Mouse (Mus musculus): ENCODE results near the gene Ociad1. TPM values are rescaled to one million over a fixed set of nuclear protein-coding genes. Genes with fewer than 3 reads are reported as not detected.
A peak's percentile ranks its signal among the peaks of the same experiment; 100 is the strongest.

Ociad1 gene
- total and polyA plus RNA-seq, 3 experiments = 121 to 324 (median 223) TPM

GRCm38 (mm10) chr5:73351796-73352195 lies 59.2 kb downstream of the Ociad1 start:
- H3K36me3 ChIP-seq (replicated peaks) = no peaks in the 10 kb centered on the region
- ATAC-seq (ENCODE audit: extremely low read depth, insufficient number of reproducible peaks, low FRiP score, poor library complexity, severe bottlenecking) = no peak
- no peaks in the 10 kb centered on the region for H3K9me3 ChIP-seq (replicated peaks)
- no peak for DNase-seq (ENCODE audit: low spot score)
- peaks cover 44% of the 10 kb centered on the region for H3K4me1 ChIP-seq (ENCODE audit: insufficient read depth, low read depth, low read length)
- TF ChIP-seq POLR2AphosphoS5 (IDR thresholded peaks at IDR 0.05; ENCODE audit: insufficient replicate concordance, low read depth, low read length) (no peak), GATA2 (IDR thresholded peaks at IDR 0.05; ENCODE audit: borderline replicate concordance, low read depth, low read length) (no peak), CTCF (IDR thresholded peaks at IDR 0.05; ENCODE audit: low read depth, low read length) (no peak), TAL1 (conservative IDR thresholded peaks at IDR 0.05; ENCODE audit: low read depth, low read length) (no peak), GATA1 (IDR thresholded peaks at IDR 0.05; ENCODE audit: borderline replicate concordance, low read length) (no peak)
- no peak overlapping the region for H3K4me3 ChIP-seq (ENCODE audit: low read depth, low read length)
- peaks cover 17% of the 10 kb centered on the region for H3K27me3 ChIP-seq (ENCODE audit: insufficient read depth, low read length)

- Histone ChIP-seq H3K4me1 (ENCODE audit: insufficient read depth, low read depth, low read length) (peaks cover 47% of the 10 kb centered on the region), H3K27me3 (ENCODE audit: insufficient read depth, low read length) (peaks cover 12% of the 10 kb centered on the region), H3K9me3 (replicated peaks) (no peaks in the 10 kb centered on the region), H3K36me3 (replicated peaks) (no peaks in the 10 kb centered on the region), H3K4me3 (ENCODE audit: low read depth, low read length) (peak overlapping the region; percentile 6; the same call in 1 of the 2 replicates)
- no peak for DNase-seq (ENCODE audit: low spot score)
- ATAC-seq (ENCODE audit: extremely low read depth, insufficient number of reproducible peaks, low FRiP score, poor library complexity, severe bottlenecking) = no peak
- no peak for TF ChIP-seq POLR2AphosphoS5 (IDR thresholded peaks at IDR 0.05; ENCODE audit: insufficient replicate concordance, low read depth, low read length)
- TF ChIP-seq GATA2 (IDR thresholded peaks at IDR 0.05; ENCODE audit: borderline replicate concordance, low read depth, low read length) = no peak
- no peak for TF ChIP-seq CTCF (IDR thresholded peaks at IDR 0.05; ENCODE audit: low read depth, low read length)
- no peak for TF ChIP-seq TAL1 (conservative IDR thresholded peaks at IDR 0.05; ENCODE audit: low read depth, low read length)
- no peak for TF ChIP-seq GATA1 (IDR thresholded peaks at IDR 0.05; ENCODE audit: borderline replicate concordance, low read length)
Observed at GRCm38 (mm10) chr5:73353519-73353918, 60.9 kb downstream of the Ociad1 start.

GRCm38 (mm10) chr5:73353978-73354377 lies 61.4 kb downstream of the Ociad1 start:
- Histone ChIP-seq H3K9me3 (replicated peaks) (no peaks in the 10 kb centered on the region), H3K4me3 (ENCODE audit: low read depth, low read length) (peak overlapping the region; percentile 62; the same call in 1 of the 2 replicates), H3K27me3 (ENCODE audit: insufficient read depth, low read length) (peaks cover 11% of the 10 kb centered on the region), H3K36me3 (replicated peaks) (no peaks in the 10 kb centered on the region), H3K4me1 (ENCODE audit: insufficient read depth, low read depth, low read length) (peaks cover 47% of the 10 kb centered on the region)
- TF ChIP-seq GATA1 (IDR thresholded peaks at IDR 0.05; ENCODE audit: borderline replicate concordance, low read length) (no peak), TAL1 (conservative IDR thresholded peaks at IDR 0.05; ENCODE audit: low read depth, low read length) (peak; percentile 91)
- ATAC-seq (ENCODE audit: extremely low read depth, insufficient number of reproducible peaks, low FRiP score, poor library complexity, severe bottlenecking) (peak; percentile 45), DNase-seq (ENCODE audit: low spot score) (no peak)

GRCm38 (mm10) chr5:73355393-73355792 lies 62.8 kb downstream of the Ociad1 start:
- TF ChIP-seq CTCF (IDR thresholded peaks at IDR 0.05; ENCODE audit: low read depth, low read length) (no peak), TAL1 (conservative IDR thresholded peaks at IDR 0.05; ENCODE audit: low read depth, low read length) (peak; percentile 53)
- ATAC-seq (ENCODE audit: extremely low read depth, insufficient number of reproducible peaks, low FRiP score, poor library complexity, severe bottlenecking) = peak; percentile 78
- no peaks in the 10 kb centered on the region for H3K9me3 ChIP-seq (replicated peaks)
- peak; percentile 45 for DNase-seq (ENCODE audit: low spot score)
- peaks cover 7% of the 10 kb centered on the region for H3K27me3 ChIP-seq (ENCODE audit: insufficient read depth, low read length)
- no peak overlapping the region; the same call in 1 of the 2 replicates for H3K4me3 ChIP-seq (ENCODE audit: low read depth, low read length)
- H3K4me1 ChIP-seq (ENCODE audit: insufficient read depth, low read depth, low read length) = peaks cover 48% of the 10 kb centered on the region
- no peaks in the 10 kb centered on the region for H3K36me3 ChIP-seq (replicated peaks)

GRCm38 (mm10) chr5:73359134-73359751 lies 66.7 kb downstream of the Ociad1 start:
- TF ChIP-seq POLR2AphosphoS5 (IDR thresholded peaks at IDR 0.05; ENCODE audit: insufficient replicate concordance, low read depth, low read length) = no peak
- TF ChIP-seq TAL1 (conservative IDR thresholded peaks at IDR 0.05; ENCODE audit: low read depth, low read length) = no peak
- TF ChIP-seq GATA2 (IDR thresholded peaks at IDR 0.05; ENCODE audit: borderline replicate concordance, low read depth, low read length) = no peak
- TF ChIP-seq GATA1 (IDR thresholded peaks at IDR 0.05; ENCODE audit: borderline replicate concordance, low read length) = no peak
- TF ChIP-seq CTCF (IDR thresholded peaks at IDR 0.05; ENCODE audit: low read depth, low read length) = no peak
- peaks cover 28% of the 10 kb centered on the region for H3K4me1 ChIP-seq (ENCODE audit: insufficient read depth, low read depth, low read length)
- no peak for ATAC-seq (ENCODE audit: extremely low read depth, insufficient number of reproducible peaks, low FRiP score, poor library complexity, severe bottlenecking)
- no peaks in the 10 kb centered on the region for H3K36me3 ChIP-seq (replicated peaks)
- no peaks in the 10 kb centered on the region for H3K9me3 ChIP-seq (replicated peaks)
- no peak overlapping the region for H3K4me3 ChIP-seq (ENCODE audit: low read depth, low read length)
- peaks cover 9% of the 10 kb centered on the region for H3K27me3 ChIP-seq (ENCODE audit: insufficient read depth, low read length)
- no peak for DNase-seq (ENCODE audit: low spot score)

GRCm38 (mm10) chr5:73359752-73360141 lies 67.2 kb downstream of the Ociad1 start:
- no peak for ATAC-seq (ENCODE audit: extremely low read depth, insufficient number of reproducible peaks, low FRiP score, poor library complexity, severe bottlenecking)
- Histone ChIP-seq H3K36me3 (replicated peaks) (no peaks in the 10 kb centered on the region), H3K4me3 (ENCODE audit: low read depth, low read length) (no peak overlapping the region), H3K4me1 (ENCODE audit: insufficient read depth, low read depth, low read length) (peaks cover 23% of the 10 kb centered on the region), H3K27me3 (ENCODE audit: insufficient read depth, low read length) (peaks cover 12% of the 10 kb centered on the region), H3K9me3 (replicated peaks) (no peaks in the 10 kb centered on the region)
- TF ChIP-seq GATA1 (IDR thresholded peaks at IDR 0.05; ENCODE audit: borderline replicate concordance, low read length) (no peak), CTCF (IDR thresholded peaks at IDR 0.05; ENCODE audit: low read depth, low read length) (no peak)
- DNase-seq (ENCODE audit: low spot score) = no peak

GRCm38 (mm10) chr5:73360240-73360639 lies 67.7 kb downstream of the Ociad1 start:
- Histone ChIP-seq H3K27me3 (ENCODE audit: insufficient read depth, low read length) (peaks cover 16% of the 10 kb centered on the region), H3K9me3 (replicated peaks) (no peaks in the 10 kb centered on the region), H3K36me3 (replicated peaks) (no peaks in the 10 kb centered on the region), H3K4me1 (ENCODE audit: insufficient read depth, low read depth, low read length) (peaks cover 19% of the 10 kb centered on the region), H3K4me3 (ENCODE audit: low read depth, low read length) (no peak overlapping the region)
- TF ChIP-seq POLR2AphosphoS5 (IDR thresholded peaks at IDR 0.05; ENCODE audit: insufficient replicate concordance, low read depth, low read length) (no peak), GATA2 (IDR thresholded peaks at IDR 0.05; ENCODE audit: borderline replicate concordance, low read depth, low read length) (no peak)
- DNase-seq (ENCODE audit: low spot score) = no peak
- no peak for ATAC-seq (ENCODE audit: extremely low read depth, insufficient number of reproducible peaks, low FRiP score, poor library complexity, severe bottlenecking)

Data from G1E (cell line).